Mouse (Mus musculus) thymus, postnatal 10 days (tissue): ENCODE measurements around the gene Ppp2r5e.
A peak's percentile ranks its signal among the peaks of the same experiment; 100 is the strongest.
"Not testable (repeated sequence)": the region's sequence is repeated elsewhere in the genome, so short reads cannot be mapped to it uniquely, and the experiment has no call there.

Experiments
- DNase-seq, 2 experiments: peaks; one replicate each; pipeline ENCODE4 v3.0.0; 2021; ENCODE audit warnings: low spot score in 2 of 2

Gene Ppp2r5e

DNA sequence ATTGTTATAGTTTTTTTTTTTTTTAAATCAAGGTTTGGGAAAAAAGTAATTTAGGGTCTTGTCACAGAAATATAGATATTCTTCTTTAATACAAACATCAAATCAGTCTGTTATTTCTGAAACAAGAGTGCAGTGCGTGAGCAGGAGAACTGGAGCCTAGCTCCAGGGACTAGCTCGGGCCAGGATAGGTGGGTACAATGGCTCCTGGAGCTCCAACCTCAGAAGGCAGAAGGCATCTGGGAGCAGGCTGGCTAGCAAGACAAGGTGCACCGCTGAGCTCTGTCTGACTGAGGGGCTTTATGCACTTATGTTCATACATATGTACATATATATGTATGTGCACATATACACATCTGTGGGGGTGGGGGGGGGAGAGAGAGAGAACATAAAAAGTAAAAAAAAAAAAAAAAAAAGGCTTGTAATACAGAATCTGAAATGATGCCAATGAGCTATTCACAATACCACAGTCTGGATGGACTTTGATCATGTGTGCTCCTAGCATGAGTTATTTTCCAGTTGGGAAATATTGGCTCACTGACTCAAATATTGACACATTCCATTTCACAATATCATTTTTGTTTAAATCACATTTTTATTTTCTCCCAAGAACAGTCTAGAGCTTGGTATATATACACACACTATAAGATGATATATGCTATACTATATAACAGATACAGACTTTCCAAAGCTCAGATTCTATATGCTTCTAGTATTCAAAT lies 109.3 kb downstream of the Ppp2r5e start:
- DNase-seq, result no peak

DNA sequence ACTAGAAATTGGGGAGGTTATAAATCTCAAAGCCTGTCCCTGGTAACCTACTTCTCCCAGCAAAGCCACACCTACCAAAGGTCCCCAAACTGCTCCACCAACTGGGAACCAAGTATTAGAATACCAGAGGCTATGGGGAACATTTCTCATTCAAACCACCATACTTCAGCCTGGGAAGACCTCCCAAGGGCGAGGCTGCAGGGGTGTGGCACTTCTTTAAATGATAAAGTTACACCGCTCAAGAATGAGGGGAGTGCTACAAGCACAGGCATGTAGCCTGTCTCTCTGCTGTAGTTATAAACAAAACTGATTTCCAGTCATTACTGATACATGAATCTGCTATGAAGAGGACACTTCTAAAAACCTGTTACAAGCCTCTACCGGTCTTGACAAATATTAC lies 113.3 kb downstream of the Ppp2r5e start:
- DNase-seq, result no peak

DNA sequence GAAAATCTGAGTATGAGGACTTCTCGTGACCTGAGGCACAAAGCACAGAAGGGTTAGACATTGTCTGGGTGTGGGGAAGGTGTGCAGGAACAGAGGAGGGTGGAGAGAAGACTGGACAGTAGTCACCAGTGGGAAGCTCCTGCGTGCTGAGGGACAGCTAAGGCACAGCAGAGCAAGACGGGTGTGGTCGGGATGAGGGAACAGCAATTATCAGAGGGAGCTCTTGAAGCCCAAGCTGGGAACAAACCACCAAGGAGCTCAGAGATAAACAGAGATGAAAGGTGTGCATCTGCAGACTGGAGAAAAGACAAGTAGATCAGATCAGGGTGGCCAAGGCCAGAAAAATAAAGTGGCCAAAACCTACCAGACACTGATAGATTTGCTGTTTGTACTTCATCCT lies 114.0 kb downstream of the Ppp2r5e start:
- no peak for DNase-seq

DNA sequence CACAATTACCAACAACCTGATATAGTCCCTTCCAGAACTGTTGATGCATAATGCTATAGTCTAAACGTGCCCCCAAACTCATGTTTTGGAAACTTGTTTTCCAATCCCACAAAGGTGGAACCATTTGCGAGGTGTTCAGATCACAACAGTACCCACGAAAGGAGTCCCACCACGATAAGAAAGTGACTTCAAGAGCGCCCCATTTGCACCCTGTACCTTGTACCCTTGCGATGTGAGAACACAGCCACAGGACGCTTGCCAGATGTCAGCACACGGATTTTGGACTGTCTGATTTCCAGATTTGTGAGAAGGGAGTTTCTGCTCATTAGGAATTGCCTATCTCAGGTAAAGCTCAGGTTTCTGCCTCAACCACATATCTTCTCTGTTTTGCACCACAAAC lies 116.0 kb downstream of the Ppp2r5e start:
- no peak for DNase-seq

DNA sequence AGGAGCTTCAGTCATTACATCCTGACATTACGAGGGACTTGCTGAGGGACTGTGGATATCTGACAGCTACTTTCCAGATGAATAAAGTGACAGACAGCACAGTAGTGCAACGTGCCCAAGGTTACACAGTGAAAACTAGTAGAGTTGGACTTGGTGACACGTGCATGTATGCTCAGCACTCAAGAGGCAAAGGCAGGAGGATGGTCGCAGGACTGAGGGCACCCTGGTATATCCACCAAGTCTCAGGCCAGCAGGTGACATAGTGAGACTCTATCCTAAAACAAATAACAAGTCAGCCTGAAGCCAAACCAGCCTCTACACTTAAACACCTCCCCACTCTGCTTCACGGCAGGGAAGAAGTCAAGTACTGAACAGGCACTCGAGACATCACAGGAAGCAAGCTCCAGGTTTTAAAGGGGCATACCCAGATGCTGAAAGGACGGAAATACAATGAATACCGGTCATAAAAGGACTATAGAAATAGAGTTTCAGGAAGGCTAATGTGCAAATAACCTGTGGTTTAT lies 116.6 kb downstream of the Ppp2r5e start:
- DNase-seq, result no peak

DNA sequence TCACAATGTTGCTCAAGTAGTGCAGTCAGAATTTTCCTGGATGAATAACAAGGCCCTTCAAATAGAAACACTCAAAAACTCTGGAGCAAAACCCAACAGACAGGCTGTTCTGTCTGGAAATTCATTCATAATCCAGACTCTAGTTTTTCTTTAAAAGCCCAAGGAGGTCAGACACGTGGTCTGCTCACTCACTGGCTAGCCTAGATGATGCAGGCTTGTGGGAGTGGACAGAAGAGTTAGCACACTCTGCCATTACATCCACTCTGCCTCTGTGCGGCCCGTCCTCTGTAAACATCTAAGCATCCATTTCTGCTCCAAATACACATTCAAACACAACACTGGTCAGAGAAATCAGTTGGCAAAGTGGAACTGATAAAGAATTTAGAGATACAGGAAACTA lies 117.4 kb downstream of the Ppp2r5e start:
- DNase-seq, result no peak

DNA sequence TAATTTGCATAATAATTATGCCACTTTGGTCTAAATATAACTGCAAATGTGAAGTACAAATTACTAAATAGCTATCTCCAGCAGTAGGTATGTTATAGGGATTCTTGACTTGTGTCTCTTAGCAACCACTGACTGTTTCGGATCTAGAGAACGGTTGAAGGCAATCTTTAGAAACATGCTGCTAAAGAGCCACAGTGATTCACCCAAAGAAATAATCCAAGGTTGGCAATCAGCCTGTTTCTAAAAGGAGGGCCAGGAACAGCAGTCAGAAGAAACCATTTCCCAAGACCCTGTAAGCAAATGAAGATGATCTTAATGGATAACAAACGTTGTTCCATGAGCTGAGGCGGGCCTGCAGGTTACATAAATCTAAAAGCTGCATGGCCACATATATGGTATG lies 117.9 kb downstream of the Ppp2r5e start:
- DNase-seq, result no peak

DNA sequence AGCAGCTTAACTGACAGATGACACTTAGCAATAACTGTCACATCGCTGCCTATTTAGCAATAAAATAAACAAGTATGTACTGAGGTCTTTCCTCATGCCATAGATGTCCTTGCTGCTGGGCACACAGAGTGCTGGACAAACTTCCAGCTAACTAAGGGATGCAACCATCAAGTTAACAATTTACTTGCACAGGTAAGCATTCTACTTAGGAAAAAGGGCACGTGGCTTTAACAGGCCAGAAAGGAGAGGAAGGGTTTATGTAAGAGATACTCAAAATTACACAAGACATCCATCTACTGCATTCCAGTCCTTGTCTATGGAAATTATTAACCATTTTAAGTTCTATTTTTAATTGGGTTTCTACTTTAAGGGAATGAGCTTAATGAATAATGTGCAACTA lies 123.0 kb downstream of the Ppp2r5e start:
- DNase-seq, result no peak

DNA sequence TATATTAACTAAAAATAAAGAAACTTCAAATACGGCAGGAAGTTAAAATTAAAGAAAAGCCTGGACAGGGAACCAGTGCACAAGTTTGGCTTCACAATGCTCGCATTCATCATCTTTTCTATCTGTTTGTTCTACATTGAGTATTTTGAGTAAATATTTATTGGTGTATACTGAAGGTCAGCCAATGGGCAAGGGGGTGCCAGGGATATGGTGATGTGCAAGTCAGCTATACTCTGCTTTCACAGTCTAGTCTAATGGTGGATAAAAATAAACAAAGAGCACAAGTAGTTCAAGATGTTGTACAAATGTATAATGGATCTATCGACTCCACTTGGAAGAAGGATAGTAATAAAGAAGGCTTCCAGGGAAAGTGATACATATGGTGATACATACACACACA lies 123.9 kb downstream of the Ppp2r5e start:
- DNase-seq, result no peak

DNA sequence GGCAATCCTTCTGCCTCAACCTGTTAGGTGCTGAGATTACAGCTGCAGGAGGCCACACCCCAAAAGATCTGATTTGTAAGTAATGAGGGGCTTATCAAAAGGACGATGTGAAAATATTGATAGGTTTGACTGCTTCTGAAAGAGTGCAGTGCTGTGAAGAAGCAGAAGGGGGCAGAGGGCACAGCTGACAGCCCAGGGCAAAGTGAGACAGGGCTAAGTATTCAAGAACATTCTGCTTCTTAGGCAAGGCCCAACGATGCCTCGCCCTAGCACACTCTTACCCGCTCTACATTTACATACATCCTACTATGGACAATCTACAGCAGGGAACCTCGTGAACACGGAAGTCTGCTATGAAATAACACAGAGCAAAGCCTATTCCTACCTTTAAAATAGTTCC lies 128.2 kb downstream of the Ppp2r5e start:
- no peak for DNase-seq

DNA sequence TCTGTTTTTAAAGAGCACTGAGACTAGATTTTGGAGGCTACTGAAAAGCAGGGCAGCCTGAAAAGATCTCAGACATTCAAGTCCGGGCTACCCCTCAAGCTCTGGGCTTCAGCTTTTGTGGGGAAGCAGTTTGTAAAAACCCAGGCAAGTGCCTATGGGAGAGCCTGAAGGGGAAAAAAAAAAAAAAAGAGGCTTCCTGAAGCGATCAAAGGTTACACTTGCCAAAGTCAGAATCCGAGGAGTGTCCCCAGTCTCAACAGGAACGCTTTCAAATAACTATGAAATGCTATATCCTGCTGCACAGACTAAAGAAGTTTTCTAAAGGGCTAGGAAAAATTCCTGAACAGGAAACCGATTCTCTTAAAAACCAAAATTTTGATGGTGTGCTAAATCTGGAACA lies 128.9 kb downstream of the Ppp2r5e start:
- DNase-seq, result no peak

DNA sequence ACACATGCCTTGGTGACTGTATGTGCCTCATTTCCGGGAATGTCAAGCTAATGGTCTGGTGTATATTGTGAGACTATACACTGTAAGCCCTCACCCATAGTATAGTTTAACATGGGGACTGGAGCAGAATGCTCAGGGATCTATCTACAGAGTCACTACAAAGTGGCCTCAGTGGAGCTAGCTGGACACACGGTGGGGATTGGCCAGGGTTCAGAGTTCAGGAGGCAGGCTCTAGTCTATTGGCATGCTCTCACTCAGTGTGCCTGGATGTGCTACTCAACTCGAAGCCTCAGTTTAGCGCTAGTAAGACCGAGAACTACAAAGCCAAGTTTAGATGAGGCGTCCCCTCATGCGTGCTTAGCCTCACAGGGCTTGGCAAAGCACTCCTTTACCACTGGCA lies 129.8 kb downstream of the Ppp2r5e start:
- DNase-seq, result no peak

DNA sequence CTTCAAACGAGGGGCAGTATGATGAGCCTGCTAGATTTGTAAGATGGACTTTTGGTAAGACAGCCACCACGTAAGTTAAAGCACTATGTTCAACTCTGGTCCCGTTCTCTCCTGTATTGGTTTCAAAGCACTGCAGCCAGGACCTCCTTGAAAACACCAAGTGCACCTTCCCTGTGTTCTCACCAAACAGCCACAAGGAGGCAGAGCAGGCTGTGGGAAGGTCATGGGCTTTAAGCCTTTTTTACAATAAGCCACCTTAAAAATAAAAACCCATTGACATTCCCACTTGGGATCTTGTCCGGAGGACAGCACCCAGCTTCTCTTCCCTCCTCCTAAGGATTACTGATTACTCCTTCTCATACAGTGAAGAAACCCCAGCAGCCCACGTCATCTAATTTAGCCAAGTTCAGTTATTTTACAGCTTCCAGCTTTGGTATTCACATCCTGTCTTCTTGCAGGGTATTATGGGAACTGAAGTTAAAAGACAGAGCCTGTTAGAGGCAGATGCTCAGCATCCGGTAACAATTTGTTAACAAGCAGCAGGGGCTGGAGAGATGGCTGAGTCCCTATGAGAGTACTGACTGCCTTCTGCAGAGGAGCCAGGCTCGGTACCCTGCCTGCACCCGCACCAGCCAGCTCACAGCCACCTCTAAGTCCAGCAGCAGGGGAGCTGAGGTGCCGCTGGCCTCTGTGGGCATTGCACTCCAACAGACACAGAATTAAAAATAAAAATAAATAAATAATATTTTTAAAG lies 131.9 kb downstream of the Ppp2r5e start:
- DNase-seq, result no peak

DNA sequence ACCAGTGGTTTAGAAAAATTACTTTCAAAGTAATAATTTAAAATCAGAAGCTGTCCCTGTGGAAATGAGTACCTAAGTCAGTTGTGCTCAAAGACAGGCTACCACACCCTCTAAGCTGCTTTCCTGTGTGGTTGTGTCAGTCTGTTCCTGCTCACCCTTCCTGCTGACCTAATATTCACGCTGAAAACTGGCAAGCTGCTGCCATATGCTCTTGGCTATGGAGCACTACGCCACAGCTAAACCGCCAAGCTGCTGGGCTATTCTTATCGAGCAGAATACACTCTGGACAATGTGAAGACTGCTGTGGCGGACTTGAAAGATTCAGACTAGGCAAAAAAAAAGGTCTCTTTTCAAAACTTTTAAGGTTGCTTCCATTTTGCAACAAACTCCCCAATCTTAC lies 135.5 kb downstream of the Ppp2r5e start:
- no peak for DNase-seq

DNA sequence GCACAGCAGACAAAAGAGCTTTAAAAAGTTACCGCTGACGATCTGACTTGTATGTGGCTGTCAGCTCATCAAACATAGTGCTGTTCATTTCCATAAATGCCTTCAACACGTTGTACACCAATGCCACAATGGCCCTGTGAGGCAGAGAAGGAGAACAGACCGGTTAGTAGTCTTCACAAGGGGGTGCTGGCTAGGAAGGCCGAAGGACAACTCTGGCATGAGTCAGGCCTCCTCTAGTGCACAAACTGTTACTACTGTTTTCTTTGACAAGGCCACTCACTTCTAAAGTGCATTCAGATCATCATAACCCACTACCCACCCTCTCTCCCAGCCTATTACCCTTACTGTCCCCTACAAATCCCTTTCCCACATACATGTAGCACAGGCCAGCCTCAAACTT lies 136.4 kb downstream of the Ppp2r5e start:
- DNase-seq, result no peak

DNA sequence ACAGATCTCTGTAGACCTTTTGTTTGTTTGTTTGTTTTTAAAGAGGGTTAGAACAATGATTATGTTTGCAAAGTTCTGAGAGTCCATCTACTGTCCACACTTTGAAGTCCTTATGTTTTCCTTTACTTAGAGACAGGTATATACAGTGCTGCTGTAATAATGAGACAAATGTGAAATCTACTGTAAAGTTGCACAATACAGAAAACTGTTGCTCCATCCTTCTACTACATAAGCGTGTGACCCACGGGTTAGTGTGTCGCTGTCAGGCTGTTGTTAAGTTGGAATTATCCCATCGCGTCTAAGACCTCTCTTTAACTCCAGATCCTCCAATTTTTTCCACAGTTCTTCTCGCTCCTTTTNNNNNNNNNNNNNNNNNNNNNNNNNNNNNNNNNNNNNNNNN lies 142.6 kb downstream of the Ppp2r5e start:
- no peak for DNase-seq

DNA sequence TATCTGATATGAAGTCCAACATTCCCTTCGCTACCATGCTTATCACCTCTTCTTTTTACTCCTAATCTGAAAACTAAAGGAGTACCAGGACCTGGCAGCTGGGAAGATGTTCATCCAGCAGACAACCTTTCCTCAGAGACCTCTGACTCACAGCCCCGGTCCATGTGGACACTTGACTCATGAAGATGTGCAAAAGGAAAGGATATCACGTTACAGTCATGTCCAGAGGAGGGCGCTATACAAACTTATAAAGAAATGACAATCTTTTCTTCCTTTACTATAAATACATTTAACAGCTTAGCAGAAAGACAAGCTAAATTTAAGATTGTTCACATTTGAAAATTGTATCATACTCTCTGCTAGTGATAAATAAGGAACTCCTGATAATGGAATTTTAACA lies 143.0 kb downstream of the Ppp2r5e start:
- no peak for DNase-seq

DNA sequence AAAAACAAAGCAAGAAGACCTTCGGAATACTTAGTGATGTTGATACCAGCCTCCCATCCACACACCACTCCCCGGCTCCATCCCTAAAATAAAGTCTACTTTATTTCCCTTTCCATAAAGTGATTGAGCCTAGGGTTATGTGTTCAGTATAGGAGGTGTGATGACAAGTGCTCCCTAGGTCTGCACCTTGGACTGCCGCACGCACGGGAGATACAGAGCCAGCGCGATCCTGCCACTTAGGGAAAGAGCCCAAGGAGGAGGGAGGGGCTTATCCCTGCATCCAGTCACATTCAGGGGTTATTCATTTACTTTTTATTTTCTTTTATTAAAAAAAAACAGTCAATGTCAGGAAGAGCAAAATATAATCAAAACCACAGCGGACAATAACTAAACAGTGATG lies 145.5 kb downstream of the Ppp2r5e start:
- DNase-seq, result no peak

DNA sequence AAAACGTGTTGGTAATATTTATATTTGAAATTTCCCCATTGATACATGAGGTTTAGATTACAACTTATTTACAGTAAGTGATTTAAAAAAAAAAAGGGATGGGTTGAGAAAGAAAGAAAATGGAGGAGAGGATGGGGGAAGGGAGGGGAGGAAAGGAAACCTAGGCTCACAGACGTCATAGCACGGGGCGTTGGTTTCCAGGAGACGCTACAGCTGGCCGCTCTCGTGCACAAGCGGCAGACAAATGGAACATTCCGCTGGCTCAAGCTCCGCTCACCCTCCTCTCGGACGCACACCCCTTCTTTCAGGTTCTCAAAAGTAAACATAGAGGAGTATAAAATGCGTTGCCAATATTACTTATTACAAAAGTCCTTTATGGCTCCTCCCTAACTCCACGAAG lies 146.0 kb downstream of the Ppp2r5e start:
- DNase-seq, result peak; percentile 18 to 28

DNA sequence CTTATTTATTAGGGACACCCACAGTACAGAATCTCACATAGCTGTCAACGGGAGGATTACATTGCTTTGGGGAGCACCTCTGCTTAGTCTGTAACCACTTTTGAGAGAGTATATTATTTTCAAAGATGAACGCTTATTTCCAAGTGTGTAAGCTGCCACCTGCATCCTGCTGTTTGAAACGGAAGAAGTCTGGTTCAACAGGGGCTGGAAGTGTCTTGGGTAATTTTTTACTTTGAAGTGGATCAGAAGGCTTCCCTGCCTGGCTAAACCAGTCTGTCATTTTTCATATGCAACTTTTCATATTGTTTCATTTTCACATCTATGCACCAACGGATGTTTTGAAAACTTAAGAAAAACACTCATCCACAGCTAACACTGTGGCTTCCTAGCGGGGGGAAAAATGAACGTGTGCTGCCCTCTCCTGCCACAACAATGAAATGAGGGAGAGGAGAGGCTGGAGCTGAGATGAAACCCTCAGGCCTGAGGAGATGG lies 146.5 kb downstream of the Ppp2r5e start:
- peak; percentile 40 to 48 for DNase-seq

DNA sequence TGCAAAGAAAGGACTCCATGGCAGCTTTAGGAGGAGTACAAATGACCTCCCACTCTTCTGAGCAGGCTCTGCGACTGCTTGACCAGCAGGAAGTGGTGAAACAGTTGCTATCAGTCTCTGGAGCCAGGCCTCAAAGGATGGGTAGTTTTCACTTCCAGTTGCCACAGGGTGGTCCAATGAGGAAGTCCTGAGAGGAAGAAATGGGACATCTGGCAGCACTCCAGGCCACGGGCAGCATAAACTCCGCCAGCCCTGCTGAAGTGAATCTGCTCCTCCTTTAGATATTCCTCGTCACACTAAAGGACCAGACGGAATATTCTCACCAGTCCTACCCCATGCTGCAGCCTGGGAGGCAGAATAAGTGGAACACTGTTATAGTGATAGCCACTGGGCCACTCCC lies 147.1 kb downstream of the Ppp2r5e start:
- peak in 1 of 2 experiments; percentile 17 for DNase-seq

DNA sequence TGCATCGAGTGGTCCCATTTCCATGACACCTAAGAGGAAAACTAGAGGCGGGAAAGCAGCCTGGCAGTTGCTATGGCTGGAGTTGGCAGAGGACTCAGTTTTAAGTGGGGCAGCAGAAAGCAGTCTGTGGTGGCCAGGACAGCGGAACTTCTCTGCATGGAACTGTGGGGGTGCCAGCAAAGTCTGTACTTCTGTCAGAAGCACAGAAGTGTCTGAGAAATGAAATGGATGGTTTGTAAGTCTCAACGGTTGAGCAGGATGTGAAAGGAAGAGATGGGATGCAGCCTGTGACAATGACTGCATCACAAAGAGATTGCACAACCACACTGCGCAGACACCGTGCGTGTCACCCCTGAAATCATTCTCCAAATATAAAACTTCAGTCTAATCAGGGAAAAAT lies 149.8 kb downstream of the Ppp2r5e start:
- no peak for DNase-seq

DNA sequence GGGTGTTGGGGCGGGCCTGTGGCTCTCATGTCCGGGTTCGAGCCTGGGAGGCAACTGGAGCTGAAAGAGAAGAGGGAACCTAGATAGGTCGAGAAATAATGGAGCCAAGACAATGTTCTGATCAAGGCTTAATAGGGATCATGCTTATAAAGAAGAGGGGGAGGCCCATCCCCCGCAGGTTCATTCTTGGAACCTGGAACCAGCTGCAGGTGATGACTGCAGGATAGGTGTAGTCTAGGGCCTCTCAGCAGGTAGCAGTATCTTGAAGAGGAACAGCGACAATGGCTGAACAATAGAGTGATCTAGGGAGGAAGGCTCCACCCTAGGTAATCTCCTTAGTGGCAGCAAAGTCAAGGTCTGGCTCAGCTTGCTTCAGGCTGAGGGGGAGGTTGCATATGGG lies 163.6 kb downstream of the Ppp2r5e start:
- not testable (repeated sequence) for DNase-seq
